In the genomic region with DNA sequence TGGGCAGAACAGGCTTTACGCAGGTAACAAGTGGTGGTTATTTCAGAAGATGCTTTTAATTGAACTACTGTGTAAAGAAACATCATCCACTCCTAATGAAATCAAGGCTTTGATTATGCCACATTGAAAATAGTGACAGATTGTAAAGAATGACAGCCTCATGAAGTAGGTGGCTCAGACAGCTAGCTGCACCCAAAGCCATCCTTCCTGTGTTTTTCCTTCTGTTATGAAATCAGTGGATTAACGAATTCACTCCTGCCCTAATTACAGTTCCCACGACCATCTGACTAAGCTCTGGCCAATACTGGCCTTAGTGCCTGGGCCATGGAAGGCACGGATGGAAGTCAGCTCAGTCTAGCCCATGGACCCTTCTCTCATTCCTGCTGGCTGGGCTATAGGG, we compare ENCODE assay signal across 20 mouse cellular contexts. TPM values are rescaled to one million over a fixed set of nuclear protein-coding genes. Genes with fewer than 3 reads are reported as not detected.
A peak's percentile ranks its signal among the peaks of the same experiment; 100 is the strongest.
DNase-seq lines count a peak whose midpoint lies in the region; TF ChIP-seq lines count a peak whose summit lies in the region.
"Had no signal": no experiment of that assay in that cellular context is flagged by ENCODE, and none has a peak within 500 bp of the region (broad histone marks: within the 10 kb centered on the region; RNA-seq: fewer than 3 reads in every experiment).

No protein-coding gene starts in this region.

- H3K4me3 ChIP-seq in cerebellum, adult 2 months (replicated peaks; ENCODE audit: insufficient read depth, low read depth, low read length), result no peak overlapping the region
- H3K4me3 ChIP-seq: embryonic facial prominence, embryonic 15.5 days; erythroblast, embryonic 14.5 days; forebrain, embryonic 10.5 days; heart, adult 2 months; heart, embryonic 13.5 days; hindbrain, embryonic 15.5 days had no signal

- WGBS in cerebellum, adult 2 months, result 19% methylated on average over 4 of the region's 4 CpGs

- DNase-seq in cerebellum, adult 2 months, result no peak
- no peak for DNase-seq in cerebellum, postnatal 14 days
- peak; percentile 61 for DNase-seq in layer of hippocampus, adult 9-11 months
- DNase-seq in layer of hippocampus, adult 11-12 months (ENCODE audit: low spot score), result no peak
- DNase-seq in gonadal fat pad, adult 2 months (ENCODE audit: low read depth), result peak; percentile 51
- no peak for DNase-seq in spleen, postnatal 4 days (ENCODE audit: low spot score in 2 of 2)
- no peak for DNase-seq in T-cell, adult 2 months (ENCODE audit: low spot score)
- DNase-seq: adrenal gland, adult 2 months; adrenal gland, postnatal 36 days; cerebellum, adult 18-20 months; cerebellum, postnatal 10 days; embryo, embryonic 11 days; gastrocnemius, postnatal 10 days; heart, adult 2 months; heart, postnatal 36 days had no signal

- H3K4me1 ChIP-seq in cerebellum, adult 2 months (ENCODE audit: control insufficient read depth, insufficient read depth, low read length), result peaks cover 24% of the 10 kb centered on the region
- H3K4me1 ChIP-seq: forebrain, embryonic 10.5 days had no signal

- no peak for TF ChIP-seq CTCF in cerebellum, adult 2 months (IDR thresholded peaks at IDR 0.05; ENCODE audit: borderline replicate concordance, insufficient read depth, low read depth, low read length)

- no peaks in the 10 kb centered on the region for H3K27me3 ChIP-seq in cerebellum, adult 2 months (ENCODE audit: control insufficient read depth, insufficient read depth, low read length)
- H3K27me3 ChIP-seq: embryonic facial prominence, embryonic 15.5 days; heart, embryonic 13.5 days; hindbrain, embryonic 15.5 days had no signal

- peak overlapping the region; percentile 33 for H3K27ac ChIP-seq in cerebellum, adult 2 months (ENCODE audit: insufficient read depth, low read length)
- H3K27ac ChIP-seq: embryonic facial prominence, embryonic 15.5 days; forebrain, embryonic 10.5 days; heart, adult 2 months; heart, embryonic 13.5 days; hindbrain, embryonic 15.5 days had no signal

- TF ChIP-seq POLR2A in cerebellum, adult 2 months (IDR thresholded peaks at IDR 0.05; ENCODE audit: borderline replicate concordance, insufficient read depth, low read length), result no peak

RNA-seq across cellular contexts. Expression of a gene that starts 11.2 kb away (rescaled TPM):
- 251 and 263 TPM in 2 replicates for polyA plus RNA-seq in cerebellum, adult 2 months (2012; rRNA removed)
- polyA plus RNA-seq in gonadal fat pad, adult 2 months (2012; rRNA removed), result 73.7 and 84.7 TPM in 2 replicates

RNA-seq across cellular contexts. Expression of a gene that starts 52.8 kb away (rescaled TPM):
- 127 and 135 TPM in 2 replicates for polyA plus RNA-seq in cerebellum, adult 2 months (2012; rRNA removed)
- polyA plus RNA-seq in gonadal fat pad, adult 2 months (2012; rRNA removed), result 49.5 and 53.2 TPM in 2 replicates

RNA-seq across cellular contexts. Expression of a gene that starts 56.3 kb away (rescaled TPM):
- polyA plus RNA-seq in cerebellum, adult 2 months (2012; rRNA removed), result 0.08 TPM in 1 of 2 replicates, not detected in the other
- polyA plus RNA-seq in gonadal fat pad, adult 2 months (2012; rRNA removed), result 0.19 and 0.24 TPM in 2 replicates
- polyA plus RNA-seq: adrenal gland, adult 2 months; erythroblast, embryonic 14.5 days had no signal

RNA-seq across cellular contexts. Expression of a gene that starts 59.8 kb away (rescaled TPM):
- polyA plus RNA-seq in cerebellum, adult 2 months (2012; rRNA removed), result 33.0 and 36.9 TPM in 2 replicates
- polyA plus RNA-seq in gonadal fat pad, adult 2 months (2012; rRNA removed), result 9.5 and 10.4 TPM in 2 replicates

Comparison
In these comparisons a context has a peak if more than half of its experiments do, and no peak if none do; other contexts are left out.
1. DNase-seq: peak in layer of hippocampus, adult 9-11 months (single experiment) and gonadal fat pad, adult 2 months (single experiment); none in cerebellum, adult 2 months (0 of 2), cerebellum, postnatal 14 days (0 of 2), layer of hippocampus, adult 11-12 months (single experiment), spleen, postnatal 4 days (0 of 2) and T-cell, adult 2 months (single experiment).